Mouse (Mus musculus): ENCODE measurements at regions not wholly inside any gene's neighbourhood (a gene's known extent, or its start where the extent isn't known, plus 50 kb on each side); places are given as distances from the start of the nearest gene placed in this dataset.

- no peak for DNase-seq (ENCODE audit: low spot score in 2 of 2)
These were observed 402.1 kb upstream of the Tmpo start for GRCm38 (mm10) chr10:91583204-91583603.

GRCm38 (mm10) chr10:91580959-91581358, 399.8 kb upstream of the Tmpo start:
- no peak for DNase-seq (ENCODE audit: low spot score in 2 of 2)

GRCm38 (mm10) chr10:91575323-91576064, 394.4 kb upstream of the Tmpo start:
- no peak for DNase-seq (ENCODE audit: low spot score in 2 of 2)

GRCm38 (mm10) chr10:91572796-91573195, 391.7 kb upstream of the Tmpo start:
- no peak for DNase-seq (ENCODE audit: low spot score in 2 of 2)

- DNase-seq (ENCODE audit: low spot score in 2 of 2) = no peak
These were observed 387.9 kb upstream of the Tmpo start for GRCm38 (mm10) chr10:91569046-91569445.

GRCm38 (mm10) chr10:91566116-91566774, 385.1 kb upstream of the Tmpo start:
- DNase-seq (ENCODE audit: low spot score in 2 of 2) = no peak

- DNase-seq (ENCODE audit: low spot score in 2 of 2) = peak in 1 of 2 experiments; percentile 36
These were observed 378.2 kb upstream of the Tmpo start for GRCm38 (mm10) chr10:91559307-91559706.

GRCm38 (mm10) chr10:91548071-91548470, 367.0 kb upstream of the Tmpo start:
- DNase-seq (ENCODE audit: low spot score in 2 of 2) = no peak

GRCm38 (mm10) chr10:91546140-91546539, 365.0 kb upstream of the Tmpo start:
- DNase-seq (ENCODE audit: low spot score in 2 of 2) = peak; percentile 37 to 70

GRCm38 (mm10) chr10:91545421-91545820, 364.3 kb upstream of the Tmpo start:
- DNase-seq (ENCODE audit: low spot score in 2 of 2) = no peak

GRCm38 (mm10) chr10:91543167-91543918, 362.2 kb upstream of the Tmpo start:
- DNase-seq (ENCODE audit: low spot score in 2 of 2) = no peak

- DNase-seq (ENCODE audit: low spot score in 2 of 2) = no peak
These were observed 361.1 kb upstream of the Tmpo start for GRCm38 (mm10) chr10:91542201-91542604.

- no peak for DNase-seq (ENCODE audit: low spot score in 2 of 2)
These were observed 356.1 kb upstream of the Tmpo start for GRCm38 (mm10) chr10:91537241-91537640.

GRCm38 (mm10) chr10:91535392-91535791, 354.3 kb upstream of the Tmpo start:
- no peak for DNase-seq (ENCODE audit: low spot score in 2 of 2)

- no peak for DNase-seq (ENCODE audit: low spot score in 2 of 2)
These were observed 347.2 kb upstream of the Tmpo start for GRCm38 (mm10) chr10:91528305-91528704.

- DNase-seq (ENCODE audit: low spot score in 2 of 2) = no peak
These were observed 340.1 kb upstream of the Tmpo start for GRCm38 (mm10) chr10:91521168-91521567.

GRCm38 (mm10) chr10:91515021-91515371, 333.9 kb upstream of the Tmpo start:
- no peak for DNase-seq (ENCODE audit: low spot score in 2 of 2)

- no peak for DNase-seq (ENCODE audit: low spot score in 2 of 2)
These were observed 333.3 kb upstream of the Tmpo start for GRCm38 (mm10) chr10:91514163-91515020.

GRCm38 (mm10) chr10:91507038-91507437, 325.9 kb upstream of the Tmpo start:
- no peak for DNase-seq (ENCODE audit: low spot score in 2 of 2)

GRCm38 (mm10) chr10:91504891-91505290, 323.8 kb upstream of the Tmpo start:
- peak; percentile 3 to 30 for DNase-seq (ENCODE audit: low spot score in 2 of 2)

GRCm38 (mm10) chr10:91498543-91498942, 317.4 kb upstream of the Tmpo start:
- no peak for DNase-seq (ENCODE audit: low spot score in 2 of 2)
